Mouse (Mus musculus) heart, adult 2 months (tissue): ENCODE measurements around the gene 4933409G03Rik. TPM values are rescaled to one million over a fixed set of nuclear protein-coding genes. Genes with fewer than 3 reads are reported as not detected.

Source experiments
- polyA plus RNA-seq: library from polyadenylated mRNA; depleted of rRNA; stranded (reverse); fragments of >200 nt; gene quantifications from 2 replicates; pipeline ENCODE4 v1.2.3, GENCODE M21; 2012; rRNA removed
- total RNA-seq, 2 experiments: library from RNA; stranded (reverse); gene quantifications; 2 replicates each; pipeline ENCODE4 v1.2.3; 2021

4933409G03Rik gene
- total and polyA plus RNA-seq, 3 experiments: not detected

Other genes starting within 250 kb of the 4933409G03Rik start
- 10 to 100 TPM; 80.9 to 85.2 TPM for gene Stk39, start 110.1 kb upstream of the 4933409G03Rik start, total RNA-seq
- gene Stk39, start 110.1 kb upstream of the 4933409G03Rik start, polyA plus RNA-seq: 26.4 and 34.2 TPM in 2 replicates
- not detected for gene 4932414N04Rik, start 74.1 kb downstream of the 4933409G03Rik start, total RNA-seq
- gene 4932414N04Rik, start 74.1 kb downstream of the 4933409G03Rik start, polyA plus RNA-seq: 0.02 TPM in 1 of 2 replicates, not detected in the other